Mouse (Mus musculus): ENCODE measurements around the gene Pafah1b1. TPM values are rescaled to one million over a fixed set of nuclear protein-coding genes. Genes with fewer than 3 reads are reported as not detected.

Gene Pafah1b1
- polyA plus RNA-seq, 1 experiment from 2014 or later: 103 TPM

DNA sequence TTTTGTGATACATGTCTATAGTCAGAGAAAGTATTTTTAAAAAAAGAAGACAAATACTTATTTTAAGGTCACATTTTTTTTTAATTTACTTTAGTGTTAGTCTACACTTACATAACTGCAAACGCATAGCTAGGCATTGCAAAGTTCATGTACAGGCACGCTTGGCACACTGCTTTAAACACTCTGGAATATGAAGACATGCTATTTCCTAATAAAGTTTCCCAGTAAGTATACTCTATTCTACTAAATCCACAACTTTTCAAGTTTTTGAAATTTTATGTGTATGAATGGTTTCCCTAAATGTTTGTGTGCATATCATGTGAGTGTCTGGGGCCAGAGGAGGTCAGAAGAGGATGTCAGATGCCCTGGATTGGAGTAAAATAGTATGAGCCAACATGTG lies 20.4 kb downstream of the Pafah1b1 start:
- H3K36me3 ChIP-seq (ENCODE audit: control insufficient read depth, insufficient read depth, low read length): no peaks in the 10 kb centered on the region
- H3K4me2 ChIP-seq: no peak overlapping the region
- no peak overlapping the region for H3K9ac ChIP-seq (ENCODE audit: low read length)
- ATAC-seq (ENCODE audit: low FRiP score): no peak
- no peak for DNase-seq (ENCODE audit: low spot score, missing footprints)
- 94% methylated on average over 2 of the region's 2 CpGs for WGBS
- no peak overlapping the region for H3K27ac ChIP-seq (ENCODE audit: low read depth, low read length)
- H3K27me3 ChIP-seq (ENCODE audit: control insufficient read depth, insufficient read depth, low read length): no peaks in the 10 kb centered on the region
- no peaks in the 10 kb centered on the region for H3K9me3 ChIP-seq (ENCODE audit: control insufficient read depth, low read length)
- H3K4me1 ChIP-seq (ENCODE audit: control insufficient read depth, insufficient read depth, low read length): no peaks in the 10 kb centered on the region
- no peak overlapping the region for H3K4me3 ChIP-seq (ENCODE audit: low read depth, low read length)

DNA sequence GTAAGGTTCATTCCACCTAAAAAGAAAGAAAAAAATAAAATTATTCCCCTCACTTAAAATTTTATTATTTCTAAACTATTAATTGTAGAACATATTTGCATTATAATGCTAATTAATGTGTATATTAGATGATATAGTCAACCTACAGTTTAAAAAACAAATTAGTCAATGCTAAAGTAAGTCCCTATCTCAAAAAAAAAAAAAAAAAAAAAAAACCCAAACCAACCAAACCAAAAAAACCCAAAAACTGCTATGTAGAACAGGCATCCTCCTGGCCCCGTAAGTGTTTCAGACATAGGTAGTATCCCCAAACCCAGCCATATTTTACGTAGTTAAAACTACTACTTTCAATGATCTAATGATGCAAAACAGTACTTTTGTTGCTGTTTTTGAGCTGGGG lies 25.0 kb downstream of the Pafah1b1 start:
- no peak for ATAC-seq (ENCODE audit: low FRiP score)
- H3K36me3 ChIP-seq (ENCODE audit: control insufficient read depth, insufficient read depth, low read length): peaks cover 2% of the 10 kb centered on the region; the same call in 1 of the 2 replicates

DNA sequence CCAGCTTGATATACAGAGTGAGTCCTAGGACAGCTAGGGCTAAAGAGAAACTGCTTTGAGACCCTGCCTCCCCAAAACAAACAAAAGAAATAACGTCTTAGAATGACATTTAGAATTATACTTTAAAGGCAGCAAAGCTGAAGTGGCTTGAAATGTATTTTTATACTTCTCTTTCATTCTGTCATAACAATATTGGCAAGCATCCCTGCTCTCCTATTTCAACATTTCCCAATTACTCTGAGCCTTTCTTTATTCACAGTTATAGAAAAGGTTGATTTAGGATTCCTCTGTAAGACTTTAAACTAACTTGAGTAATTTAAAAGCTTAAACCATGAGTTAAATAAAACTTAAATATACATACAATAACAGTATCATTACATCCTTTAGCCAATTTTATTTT lies 32.3 kb downstream of the Pafah1b1 start:
- Histone ChIP-seq H3K9ac (ENCODE audit: low read length) (no peak overlapping the region), H3K36me3 (ENCODE audit: control insufficient read depth, insufficient read depth, low read length) (no peaks in the 10 kb centered on the region; the same call in 1 of the 2 replicates), H3K4me2 (no peak overlapping the region), H3K9me3 (ENCODE audit: control insufficient read depth, low read length) (no peaks in the 10 kb centered on the region), H3K4me1 (ENCODE audit: control insufficient read depth, insufficient read depth, low read length) (no peaks in the 10 kb centered on the region), H3K27ac (ENCODE audit: low read depth, low read length) (no peak overlapping the region), H3K4me3 (ENCODE audit: low read depth, low read length) (no peak overlapping the region), H3K27me3 (ENCODE audit: control insufficient read depth, insufficient read depth, low read length) (no peaks in the 10 kb centered on the region)
- ATAC-seq (ENCODE audit: low FRiP score): no peak
- DNase-seq (ENCODE audit: low spot score, missing footprints): peak; percentile 39
- WGBS: 80% methylated on average over 1 of the region's 1 CpGs

More for the DNA sequence above, 25.0 kb downstream of the Pafah1b1 start:
- Histone ChIP-seq H3K4me1 (ENCODE audit: control insufficient read depth, insufficient read depth, low read length) (no peaks in the 10 kb centered on the region), H3K27me3 (ENCODE audit: control insufficient read depth, insufficient read depth, low read length) (no peaks in the 10 kb centered on the region), H3K9me3 (ENCODE audit: control insufficient read depth, low read length) (no peaks in the 10 kb centered on the region), H3K4me3 (ENCODE audit: low read depth, low read length) (no peak overlapping the region), H3K9ac (ENCODE audit: low read length) (no peak overlapping the region), H3K4me2 (no peak overlapping the region), H3K27ac (ENCODE audit: low read depth, low read length) (no peak overlapping the region)
- WGBS: 100% methylated on average over 2 of the region's 2 CpGs
- no peak for DNase-seq (ENCODE audit: low spot score, missing footprints)

DNA sequence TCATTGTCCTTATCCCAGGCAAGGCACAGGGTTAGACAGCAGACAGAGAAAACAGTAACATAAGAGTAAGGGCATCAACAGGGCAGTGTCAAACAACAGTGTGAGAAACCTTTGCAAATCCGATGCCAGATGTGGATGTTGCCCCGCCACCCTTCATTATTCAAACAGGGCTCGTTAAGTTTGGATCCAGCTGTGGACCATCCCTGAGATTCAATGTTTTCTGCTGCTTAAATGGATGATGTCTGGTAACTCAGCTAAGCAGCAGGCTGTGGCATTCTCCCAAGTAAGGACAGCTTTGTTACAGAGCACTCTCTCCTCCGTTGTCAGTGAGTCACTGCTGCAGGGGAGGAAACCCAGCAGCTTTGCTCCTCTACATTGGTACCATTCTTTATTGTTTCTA lies 49.3 kb downstream of the Pafah1b1 start:
- H3K4me1 ChIP-seq (ENCODE audit: control insufficient read depth, insufficient read depth, low read length): no peaks in the 10 kb centered on the region
- peaks cover 12% of the 10 kb centered on the region for H3K36me3 ChIP-seq (ENCODE audit: control insufficient read depth, insufficient read depth, low read length)
- WGBS: 89% methylated on average over 4 of the region's 4 CpGs

GRCm38 (mm10) chr11:74674713-74675112 lies 49.8 kb downstream of the Pafah1b1 start:
- Histone ChIP-seq H3K27ac (ENCODE audit: low read depth, low read length) (no peak overlapping the region), H3K4me1 (ENCODE audit: control insufficient read depth, insufficient read depth, low read length) (no peaks in the 10 kb centered on the region), H3K4me3 (ENCODE audit: low read depth, low read length) (no peak overlapping the region), H3K4me2 (no peak overlapping the region), H3K36me3 (ENCODE audit: control insufficient read depth, insufficient read depth, low read length) (peaks cover 9% of the 10 kb centered on the region), H3K27me3 (ENCODE audit: control insufficient read depth, insufficient read depth, low read length) (no peaks in the 10 kb centered on the region), H3K9me3 (ENCODE audit: control insufficient read depth, low read length) (no peaks in the 10 kb centered on the region), H3K9ac (ENCODE audit: low read length) (no peak overlapping the region)
- DNase-seq (ENCODE audit: low spot score, missing footprints) (peak; percentile 82), ATAC-seq (ENCODE audit: low FRiP score) (no peak)
- WGBS: 95% methylated on average over 8 of the region's 8 CpGs

More for the DNA sequence above, 49.3 kb downstream of the Pafah1b1 start:
- no peak for ATAC-seq (ENCODE audit: low FRiP score)
- H3K9me3 ChIP-seq (ENCODE audit: control insufficient read depth, low read length): no peaks in the 10 kb centered on the region
- H3K4me2 ChIP-seq: no peak overlapping the region
- peak; percentile 81 for DNase-seq (ENCODE audit: low spot score, missing footprints)
- H3K27ac ChIP-seq (ENCODE audit: low read depth, low read length): no peak overlapping the region
- no peaks in the 10 kb centered on the region for H3K27me3 ChIP-seq (ENCODE audit: control insufficient read depth, insufficient read depth, low read length)
- no peak overlapping the region for H3K9ac ChIP-seq (ENCODE audit: low read length)
- no peak overlapping the region for H3K4me3 ChIP-seq (ENCODE audit: low read depth, low read length)

DNA sequence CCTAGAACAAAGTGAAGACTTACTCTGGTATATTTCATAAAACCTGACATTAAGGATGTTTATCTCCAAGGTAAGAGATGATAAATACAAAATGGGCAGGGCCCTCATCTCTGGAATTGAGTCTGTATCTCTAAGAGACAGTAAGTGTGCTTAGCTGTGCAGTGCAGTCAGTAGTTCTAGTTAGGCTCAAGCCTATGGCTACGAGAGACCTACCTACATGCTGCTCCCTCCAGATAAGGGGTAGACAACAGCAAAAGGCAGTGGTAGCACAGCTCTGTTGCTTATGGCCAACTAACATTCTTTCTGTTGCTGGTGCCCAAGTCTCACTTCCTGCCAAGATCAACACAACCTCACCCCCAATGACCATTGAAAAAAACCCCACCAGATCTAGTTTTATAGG lies 50.9 kb downstream of the Pafah1b1 start:
- H3K27ac ChIP-seq (ENCODE audit: low read depth, low read length): no peak overlapping the region
- H3K36me3 ChIP-seq (ENCODE audit: control insufficient read depth, insufficient read depth, low read length): peaks cover 8% of the 10 kb centered on the region
- ATAC-seq (ENCODE audit: low FRiP score): no peak
- H3K4me3 ChIP-seq (ENCODE audit: low read depth, low read length): no peak overlapping the region
- H3K9ac ChIP-seq (ENCODE audit: low read length): no peak overlapping the region
- peak; percentile 81 for DNase-seq (ENCODE audit: low spot score, missing footprints)
- no peaks in the 10 kb centered on the region for H3K4me1 ChIP-seq (ENCODE audit: control insufficient read depth, insufficient read depth, low read length)
- no peaks in the 10 kb centered on the region for H3K27me3 ChIP-seq (ENCODE audit: control insufficient read depth, insufficient read depth, low read length)
- no peak overlapping the region for H3K4me2 ChIP-seq
- H3K9me3 ChIP-seq (ENCODE audit: control insufficient read depth, low read length): no peaks in the 10 kb centered on the region
- 91% methylated on average over 1 of the region's 1 CpGs for WGBS

DNA sequence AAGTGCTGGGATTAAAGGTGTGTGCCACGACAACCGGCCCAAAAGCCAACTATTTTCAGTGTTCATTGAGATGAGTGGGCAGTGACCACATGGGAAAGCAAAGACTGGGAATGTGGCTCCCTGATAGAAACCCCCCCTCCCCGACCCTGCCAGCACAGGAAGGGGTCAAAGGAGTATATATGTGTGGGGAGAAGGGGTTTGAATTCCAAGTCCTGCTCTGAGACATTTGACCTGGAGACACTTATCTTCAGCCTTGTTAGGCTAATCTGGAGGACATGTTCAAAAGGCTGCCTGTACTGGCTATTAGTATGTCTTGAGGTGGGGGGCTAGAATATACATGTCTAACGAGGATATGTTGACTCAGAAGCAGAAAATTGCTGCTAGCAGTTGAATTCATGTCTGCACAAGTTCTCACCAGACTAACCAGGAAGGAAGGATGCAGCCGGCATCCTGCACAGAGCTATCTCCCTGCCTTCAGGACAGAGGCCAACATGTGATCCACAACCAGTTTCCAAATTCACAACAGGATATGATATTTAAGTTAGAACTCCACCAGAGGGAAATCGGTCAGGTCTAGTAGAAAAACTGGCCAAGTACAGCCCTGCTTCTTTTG lies 51.5 kb downstream of the Pafah1b1 start:
- Histone ChIP-seq H3K27me3 (ENCODE audit: control insufficient read depth, insufficient read depth, low read length) (no peaks in the 10 kb centered on the region), H3K4me2 (no peak overlapping the region), H3K4me1 (ENCODE audit: control insufficient read depth, insufficient read depth, low read length) (no peaks in the 10 kb centered on the region), H3K9me3 (ENCODE audit: control insufficient read depth, low read length) (no peaks in the 10 kb centered on the region), H3K27ac (ENCODE audit: low read depth, low read length) (no peak overlapping the region), H3K9ac (ENCODE audit: low read length) (no peak overlapping the region), H3K36me3 (ENCODE audit: control insufficient read depth, insufficient read depth, low read length) (peaks cover 8% of the 10 kb centered on the region), H3K4me3 (ENCODE audit: low read depth, low read length) (no peak overlapping the region)
- WGBS: 85% methylated on average over 6 of the region's 6 CpGs
- ATAC-seq (ENCODE audit: low FRiP score) (no peak), DNase-seq (ENCODE audit: low spot score, missing footprints) (peak; percentile 81)

- ATAC-seq (ENCODE audit: low FRiP score) (no peak), DNase-seq (ENCODE audit: low spot score, missing footprints) (peak; percentile 83)
- no peaks in the 10 kb centered on the region for H3K9me3 ChIP-seq (ENCODE audit: control insufficient read depth, low read length)
- 95% methylated on average over 5 of the region's 5 CpGs for WGBS
- no peak overlapping the region for H3K9ac ChIP-seq (ENCODE audit: low read length)
- H3K4me3 ChIP-seq (ENCODE audit: low read depth, low read length): no peak overlapping the region
- H3K27ac ChIP-seq (ENCODE audit: low read depth, low read length): no peak overlapping the region
- no peak overlapping the region for H3K4me2 ChIP-seq
- no peaks in the 10 kb centered on the region for H3K27me3 ChIP-seq (ENCODE audit: control insufficient read depth, insufficient read depth, low read length)
- no peaks in the 10 kb centered on the region for H3K4me1 ChIP-seq (ENCODE audit: control insufficient read depth, insufficient read depth, low read length)
- peaks cover 10% of the 10 kb centered on the region for H3K36me3 ChIP-seq (ENCODE audit: control insufficient read depth, insufficient read depth, low read length)
These were observed 52.6 kb downstream of the Pafah1b1 start for GRCm38 (mm10) chr11:74671839-74672238.

GRCm38 (mm10) chr11:74671013-74671412 lies 53.5 kb downstream of the Pafah1b1 start:
- no peak overlapping the region for H3K4me2 ChIP-seq
- no peak overlapping the region for H3K4me3 ChIP-seq (ENCODE audit: low read depth, low read length)
- no peaks in the 10 kb centered on the region for H3K27me3 ChIP-seq (ENCODE audit: control insufficient read depth, insufficient read depth, low read length)
- ATAC-seq (ENCODE audit: low FRiP score) (no peak), DNase-seq (ENCODE audit: low spot score, missing footprints) (no peak)
- H3K4me1 ChIP-seq (ENCODE audit: control insufficient read depth, insufficient read depth, low read length): no peaks in the 10 kb centered on the region
- no peak overlapping the region for H3K9ac ChIP-seq (ENCODE audit: low read length)
- peaks cover 8% of the 10 kb centered on the region for H3K36me3 ChIP-seq (ENCODE audit: control insufficient read depth, insufficient read depth, low read length)
- no peak overlapping the region for H3K27ac ChIP-seq (ENCODE audit: low read depth, low read length)
- 89% methylated on average over 1 of the region's 1 CpGs for WGBS
- H3K9me3 ChIP-seq (ENCODE audit: control insufficient read depth, low read length): no peaks in the 10 kb centered on the region

Measured in midbrain, embryonic 11.5 days (tissue).